Mouse (Mus musculus) thymus, postnatal 36 days (tissue): ENCODE results near the gene Prrg2.
"Not testable (repeated sequence)": the region's sequence is repeated elsewhere in the genome, so short reads cannot be mapped to it uniquely, and the experiment has no call there.

Source experiments
- DNase-seq, 2 experiments: peaks; one replicate each; pipeline ENCODE4 v3.0.0; 2022; ENCODE audit warnings: mixed read lengths in 2 of 2

Gene Prrg2

DNA sequence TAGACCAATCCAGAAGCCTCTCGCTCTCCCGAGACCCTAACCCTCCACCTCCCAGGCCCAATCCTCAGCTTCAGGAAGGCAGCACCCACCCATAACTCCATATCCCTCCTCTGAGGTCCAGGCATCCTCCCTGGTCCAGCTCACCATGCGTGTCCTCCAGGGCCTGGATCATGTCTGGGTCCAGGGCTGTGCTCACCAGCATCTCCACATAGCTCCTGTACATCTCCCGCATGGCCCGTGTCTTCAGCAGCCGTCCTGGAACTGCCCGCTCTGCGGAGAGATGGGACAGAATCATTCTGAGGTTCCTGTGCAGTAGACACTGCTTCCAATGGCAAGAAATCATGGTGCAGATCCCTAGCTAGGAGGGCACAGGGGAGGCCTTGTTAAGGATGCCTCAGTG lies 31.6 kb downstream of the Prrg2 start:
- DNase-seq = no peak

DNA sequence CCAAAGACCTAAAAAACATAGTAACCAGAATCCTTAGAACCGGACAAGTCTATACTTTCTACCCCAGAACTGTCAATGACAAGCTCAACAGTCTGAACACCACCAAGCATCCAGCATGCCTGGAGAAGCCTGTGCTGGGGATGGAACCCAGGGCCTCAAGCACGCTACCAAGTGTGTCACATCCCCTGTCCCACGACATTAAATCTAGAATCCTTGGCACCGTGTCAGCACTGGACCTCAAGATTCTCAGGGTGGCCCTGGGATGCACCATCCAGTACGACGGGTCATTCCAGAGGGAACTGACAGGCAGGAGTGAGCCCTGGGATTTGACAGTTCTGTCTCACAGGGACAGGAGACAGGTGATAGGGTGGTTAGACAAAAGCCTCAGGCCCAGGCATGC lies 32.5 kb downstream of the Prrg2 start:
- DNase-seq = no peak

DNA sequence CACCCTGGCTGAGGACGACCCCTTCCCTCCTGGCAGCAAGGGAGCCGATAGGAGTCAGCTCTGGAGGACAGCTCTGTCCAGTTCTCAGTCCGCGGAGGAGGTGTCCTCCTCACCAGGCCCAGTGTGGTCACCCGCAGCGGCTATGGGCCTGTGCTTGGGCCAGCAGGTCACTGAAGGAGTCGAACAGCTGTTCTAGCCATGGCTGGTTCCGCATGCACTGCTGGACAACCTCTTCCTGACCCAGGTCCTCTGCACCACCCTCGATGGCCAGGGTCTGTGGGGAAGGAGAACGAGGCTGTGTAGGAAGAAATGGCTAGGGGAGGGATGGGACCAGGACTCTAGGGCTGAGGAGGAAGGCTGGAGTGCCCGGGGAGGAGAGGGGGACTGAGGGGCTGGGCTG lies 34.1 kb downstream of the Prrg2 start:
- no peak for DNase-seq

DNA sequence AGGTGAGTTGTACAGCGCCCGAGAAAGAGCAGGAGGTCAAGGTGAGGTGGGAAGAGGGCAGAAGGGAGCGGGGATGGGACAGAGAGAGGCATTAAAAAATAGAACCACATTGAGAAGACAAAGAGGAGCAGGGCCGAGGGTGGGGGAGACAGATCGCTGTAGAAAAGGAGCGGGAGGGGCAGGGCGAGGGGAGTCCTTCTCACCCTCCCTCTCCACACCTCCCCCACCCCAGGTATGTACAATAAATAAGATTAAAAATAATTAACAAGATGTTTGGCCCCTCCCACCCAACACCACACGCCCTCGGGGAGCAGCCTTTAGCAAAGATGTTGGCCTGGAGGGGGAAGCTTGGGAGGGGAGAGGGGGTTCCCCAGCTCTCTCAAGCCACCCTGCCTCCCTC lies 34.7 kb downstream of the Prrg2 start:
- no peak for DNase-seq

DNA sequence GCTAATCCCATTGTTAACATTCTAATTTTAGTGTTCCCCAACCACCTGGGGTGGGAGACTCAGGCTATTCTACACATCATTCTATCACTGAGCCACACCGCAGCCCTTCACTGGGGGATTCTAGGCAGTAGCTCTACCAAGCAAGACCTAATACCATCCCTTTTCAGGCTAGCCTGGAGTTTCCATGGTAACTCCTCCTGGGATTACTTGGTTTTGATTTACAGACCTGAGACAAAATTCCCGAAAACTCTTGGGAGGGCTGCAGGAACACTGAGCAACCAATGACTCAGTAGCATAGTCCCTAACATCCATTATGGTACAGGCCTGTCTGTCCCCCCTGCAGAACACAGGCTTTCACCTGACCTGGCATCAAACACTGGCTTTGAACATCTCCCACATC lies 36.2 kb downstream of the Prrg2 start:
- no peak for DNase-seq

DNA sequence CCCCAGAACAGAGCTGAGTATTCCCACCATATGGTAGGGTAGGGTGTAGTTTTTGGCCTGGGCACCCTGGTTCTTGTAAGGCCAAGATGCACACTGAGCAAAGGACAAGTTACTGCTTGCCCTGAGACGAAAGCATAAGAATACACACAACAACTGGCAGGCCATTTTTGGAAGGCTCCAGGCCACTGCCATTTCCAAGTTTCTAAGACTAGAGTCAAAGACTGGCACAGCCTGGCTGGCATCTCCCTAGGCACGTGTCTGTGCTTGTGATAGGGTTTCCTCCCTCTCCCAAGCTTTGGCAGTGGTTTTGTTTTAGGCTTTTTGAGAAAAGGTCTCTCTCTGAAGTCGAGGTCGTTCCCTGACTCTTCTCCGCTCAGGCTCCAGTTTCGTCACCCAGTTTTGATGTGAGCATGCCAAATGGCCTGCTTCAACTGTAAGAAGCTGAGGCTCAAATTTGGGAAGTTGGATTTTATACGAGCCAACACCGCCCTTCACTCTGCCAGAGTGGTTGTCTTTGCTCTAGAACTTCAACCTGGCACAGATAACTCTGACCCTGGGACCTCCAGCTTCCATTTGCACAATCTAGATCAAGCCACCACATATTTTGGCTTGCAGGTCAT lies 36.8 kb downstream of the Prrg2 start:
- no peak for DNase-seq

DNA sequence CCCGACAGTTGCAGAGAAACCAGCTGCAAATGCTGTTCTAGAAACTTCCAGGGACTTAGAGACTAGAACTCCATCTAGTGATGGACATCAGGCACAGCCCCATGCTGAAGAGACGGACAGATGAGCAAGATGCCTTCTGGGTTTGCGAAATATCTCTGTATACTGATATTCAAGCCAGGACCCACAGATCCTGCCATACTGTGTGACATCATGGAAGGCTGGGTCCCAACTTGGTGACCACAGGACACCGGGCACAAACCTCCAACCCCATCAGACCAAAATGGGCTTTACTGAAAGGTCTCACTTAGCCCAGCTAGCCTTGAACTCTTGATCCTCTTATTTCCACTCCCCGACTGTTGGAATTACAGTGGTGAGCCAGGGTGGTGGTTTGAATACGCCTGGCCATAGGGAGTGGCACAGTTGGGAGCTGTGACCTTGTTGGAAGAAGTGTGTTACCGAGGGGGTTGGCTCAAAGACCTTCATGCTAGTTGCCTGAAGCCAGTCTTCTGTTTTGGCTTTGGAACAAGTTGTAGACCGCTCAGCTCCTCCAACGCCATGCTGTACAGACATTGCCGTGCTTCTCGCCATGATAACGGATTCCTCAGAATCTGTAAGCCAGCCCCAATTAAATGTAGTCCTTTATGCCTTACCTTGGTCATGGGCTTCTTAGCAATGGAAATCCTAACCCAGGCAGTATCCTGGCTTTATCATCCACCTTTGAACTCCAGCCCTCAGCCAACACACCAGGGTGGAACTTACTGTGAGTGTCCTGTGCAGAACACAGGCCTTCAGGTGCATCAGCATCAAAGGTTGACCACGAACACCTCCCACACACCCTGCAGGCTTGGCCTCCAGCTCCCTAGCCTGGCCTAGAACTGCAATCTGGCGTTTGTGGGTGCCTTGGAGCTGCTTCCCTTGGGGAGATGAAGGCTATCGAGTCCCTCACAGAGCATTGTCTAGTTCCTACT lies 37.9 kb downstream of the Prrg2 start:
- no peak for DNase-seq

DNA sequence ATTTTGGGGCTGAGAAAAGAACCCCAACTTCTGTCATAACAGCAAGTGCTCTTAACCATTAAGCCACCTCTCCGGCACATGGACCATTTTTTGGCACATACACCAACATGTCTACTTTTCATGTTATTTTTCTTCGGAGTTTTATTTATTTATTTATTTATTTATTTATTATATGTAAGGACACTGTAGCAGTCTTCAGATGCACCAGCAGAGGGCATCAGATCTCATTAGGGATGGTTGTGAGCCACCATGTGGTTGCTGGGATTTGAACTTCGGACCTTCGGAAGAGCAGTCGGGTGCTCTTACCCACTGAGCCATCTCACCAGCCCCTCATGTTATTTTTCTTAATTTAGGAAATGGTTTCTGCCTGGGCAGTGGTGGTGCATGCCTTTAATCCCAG lies 38.8 kb downstream of the Prrg2 start:
- not testable (repeated sequence) for DNase-seq

DNA sequence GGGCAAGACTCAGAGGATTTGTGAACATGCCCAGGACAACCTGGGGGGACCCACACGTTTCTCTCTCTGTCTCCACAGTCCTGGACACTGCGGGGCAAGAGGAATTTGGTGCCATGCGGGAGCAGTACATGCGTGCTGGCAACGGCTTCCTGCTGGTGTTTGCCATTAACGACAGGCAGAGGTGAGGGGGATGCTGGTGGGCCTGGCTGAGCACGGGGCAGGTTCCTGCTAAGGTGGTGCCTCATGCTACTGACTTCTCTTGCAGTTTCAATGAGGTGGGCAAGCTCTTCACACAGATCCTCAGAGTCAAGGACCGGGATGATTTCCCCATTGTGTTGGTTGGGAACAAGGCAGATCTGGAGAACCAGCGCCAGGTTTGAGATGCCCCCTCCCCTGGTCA lies 42.3 kb downstream of the Prrg2 start:
- no peak for DNase-seq

DNA sequence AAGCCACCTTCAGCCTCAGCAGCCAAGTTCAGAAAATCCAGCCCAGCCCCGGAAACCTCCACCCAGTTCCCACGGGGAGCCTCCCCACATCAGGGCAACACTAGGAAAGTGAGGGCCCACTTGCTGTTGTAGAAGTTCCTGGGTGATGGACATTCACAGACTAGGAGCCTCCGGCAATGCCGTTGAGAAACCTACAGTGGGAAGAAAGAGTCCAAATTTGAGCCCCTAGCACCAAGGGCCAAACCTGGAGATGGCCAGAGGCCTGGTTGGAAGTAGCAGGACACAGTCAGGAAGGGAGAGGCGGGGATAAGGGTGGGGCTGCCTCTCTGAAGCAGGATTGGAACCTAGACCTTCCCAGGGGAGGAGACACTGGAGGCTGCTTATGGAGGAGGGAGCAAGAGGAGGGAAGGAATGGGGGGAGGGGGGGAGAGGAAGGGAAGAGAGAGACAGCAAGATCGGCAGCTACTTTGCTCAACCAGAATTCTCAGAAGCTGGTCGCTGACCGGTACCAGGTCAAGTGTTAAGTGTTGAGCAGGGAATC lies 43.4 kb downstream of the Prrg2 start:
- no peak for DNase-seq

DNA sequence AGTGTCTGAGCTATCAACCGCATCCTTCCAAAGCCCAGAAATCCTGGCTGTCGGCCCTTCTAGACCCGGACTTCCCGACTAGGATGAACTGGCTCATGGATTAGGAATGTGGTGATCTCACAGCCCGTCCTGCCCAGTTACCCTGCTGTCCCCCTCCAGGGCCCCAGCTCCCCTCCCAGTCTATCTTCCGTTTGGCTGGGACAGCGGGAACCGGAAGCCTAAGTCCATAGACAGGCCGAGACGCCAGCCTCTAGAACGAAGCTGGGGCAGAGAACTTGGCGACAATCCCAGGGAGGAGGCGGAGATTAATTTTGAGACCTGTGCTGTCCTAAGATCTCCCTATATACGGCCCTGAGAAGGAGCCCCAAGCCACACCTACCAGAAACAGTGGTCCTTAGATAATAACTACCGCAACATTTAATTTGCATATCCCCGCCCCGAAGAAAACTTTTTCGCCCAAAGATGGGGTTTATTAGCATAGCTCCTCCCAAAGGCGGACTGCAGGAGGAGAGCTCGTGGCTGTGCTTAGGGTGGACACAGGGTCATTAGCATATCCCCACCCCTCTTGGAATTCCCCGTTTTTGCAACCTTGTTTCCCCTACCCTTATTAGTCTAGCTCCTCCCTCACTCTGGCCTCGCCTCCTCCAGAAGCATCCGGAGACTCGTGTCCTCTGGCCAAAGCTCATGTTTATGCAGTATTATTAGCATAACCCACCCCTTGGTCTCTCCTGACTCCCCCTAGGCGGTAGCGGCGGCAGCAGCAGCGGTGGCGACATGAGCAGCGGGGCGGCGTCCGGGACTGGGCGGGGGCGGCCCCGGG lies 45.0 kb downstream of the Prrg2 start, which contains the start of gene Rras:
TSS of gene Rras (plus strand) at position 720 of the 820 bp plus-strand sequence.
- DNase-seq = peak; percentile 76 to 84

DNA sequence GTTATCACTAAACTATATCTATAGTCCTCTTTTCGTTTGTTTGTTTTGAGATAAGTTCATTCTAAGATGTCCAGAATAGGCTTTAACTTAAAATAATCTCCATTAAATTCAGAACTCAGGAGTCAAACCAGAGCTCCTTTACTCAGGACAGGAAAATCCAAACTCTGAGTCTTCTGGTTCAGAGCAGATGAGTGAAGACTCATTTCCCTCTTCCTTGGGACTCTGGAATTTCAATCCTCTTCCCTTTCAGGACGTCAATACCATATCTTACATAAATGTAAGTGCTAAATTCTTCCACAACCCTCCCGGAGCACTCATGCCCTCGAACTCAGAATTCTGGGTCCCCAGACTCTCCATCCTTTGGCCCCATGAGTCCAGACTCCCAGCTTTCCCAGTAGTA lies 45.7 kb downstream of the Prrg2 start:
- no peak for DNase-seq

DNA sequence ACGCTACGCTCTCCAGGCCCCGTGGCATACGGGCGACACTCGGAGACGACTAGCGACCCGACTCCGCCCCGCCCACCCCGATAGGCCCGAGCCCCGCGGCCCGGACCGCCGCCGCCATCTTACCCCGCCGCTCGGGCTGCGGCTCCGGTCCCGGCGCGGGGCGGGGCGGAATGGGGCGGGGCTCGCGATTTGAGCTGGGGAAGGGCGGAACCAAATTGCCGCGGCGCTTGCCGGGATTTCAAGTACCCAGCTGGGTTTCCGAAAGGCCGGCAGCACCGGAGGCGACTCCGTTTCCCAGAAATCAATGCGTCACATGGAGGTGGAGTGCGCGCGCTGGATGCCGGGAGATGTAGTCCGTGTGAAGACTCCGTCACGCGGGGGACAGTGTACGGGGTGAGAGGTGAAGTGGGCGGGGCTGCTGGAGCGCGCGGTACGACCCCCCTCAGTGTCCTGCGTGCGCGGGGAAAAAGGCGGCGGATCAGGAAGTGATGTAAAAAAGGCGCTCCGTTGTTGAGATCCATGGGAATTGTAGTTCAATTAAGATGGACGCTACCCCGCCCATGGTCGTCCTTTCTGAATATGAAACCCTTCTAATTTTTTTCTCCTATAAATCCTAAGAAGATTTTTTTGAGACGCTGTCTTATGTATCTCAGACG lies 46.4 kb downstream of the Prrg2 start, which contains the start of gene Scaf1:
TSS of gene Scaf1 (minus strand) at position 407 of the 656 bp plus-strand sequence.
- peak; percentile 98 to 100 for DNase-seq

DNA sequence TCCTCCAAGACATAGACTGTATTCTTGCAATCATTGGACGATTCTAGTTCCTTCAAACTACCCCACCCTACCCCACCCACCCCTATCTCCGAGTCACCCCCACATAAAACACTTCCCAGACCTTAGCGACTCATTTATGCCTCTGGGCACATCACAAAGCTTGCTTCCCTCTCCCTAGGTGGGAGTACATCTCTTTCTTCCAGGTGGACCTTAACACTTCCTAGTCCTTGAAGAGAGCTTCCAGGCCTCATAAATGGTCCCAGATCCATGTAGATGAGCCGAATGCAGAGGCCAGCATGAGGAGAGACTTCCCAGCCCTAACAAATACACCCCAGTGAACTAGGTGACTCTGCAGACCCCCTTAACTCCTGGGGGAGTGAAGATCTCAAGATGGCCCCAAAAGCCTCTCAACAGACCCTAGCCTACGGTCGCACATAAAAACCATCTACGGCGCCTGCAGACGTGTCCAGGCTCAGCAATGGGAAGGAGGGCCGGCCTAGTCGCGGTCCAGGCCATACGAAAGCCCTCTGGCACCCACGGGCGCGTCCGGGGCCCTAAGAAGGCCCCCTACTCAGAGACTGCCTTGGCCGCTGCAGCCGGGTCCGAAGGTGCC lies 47.0 kb downstream of the Prrg2 start:
- no peak for DNase-seq

DNA sequence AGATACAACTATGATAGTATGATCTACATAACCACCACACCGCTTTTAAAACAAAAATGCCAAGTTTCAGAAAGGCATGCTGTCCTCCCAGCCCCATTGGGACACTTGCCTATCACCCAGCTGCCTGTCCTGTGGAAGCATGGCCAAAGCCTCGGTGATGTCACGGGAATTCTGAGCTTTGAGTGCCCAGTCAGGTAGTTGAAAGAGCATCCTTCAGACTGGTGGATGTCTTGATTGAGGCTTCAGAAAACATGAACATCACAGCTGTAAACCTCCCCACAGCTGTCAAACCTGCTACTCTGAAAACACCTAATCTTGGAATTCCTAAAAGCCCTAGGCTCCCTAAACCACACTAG lies 48.4 kb downstream of the Prrg2 start:
- no peak for DNase-seq

DNA sequence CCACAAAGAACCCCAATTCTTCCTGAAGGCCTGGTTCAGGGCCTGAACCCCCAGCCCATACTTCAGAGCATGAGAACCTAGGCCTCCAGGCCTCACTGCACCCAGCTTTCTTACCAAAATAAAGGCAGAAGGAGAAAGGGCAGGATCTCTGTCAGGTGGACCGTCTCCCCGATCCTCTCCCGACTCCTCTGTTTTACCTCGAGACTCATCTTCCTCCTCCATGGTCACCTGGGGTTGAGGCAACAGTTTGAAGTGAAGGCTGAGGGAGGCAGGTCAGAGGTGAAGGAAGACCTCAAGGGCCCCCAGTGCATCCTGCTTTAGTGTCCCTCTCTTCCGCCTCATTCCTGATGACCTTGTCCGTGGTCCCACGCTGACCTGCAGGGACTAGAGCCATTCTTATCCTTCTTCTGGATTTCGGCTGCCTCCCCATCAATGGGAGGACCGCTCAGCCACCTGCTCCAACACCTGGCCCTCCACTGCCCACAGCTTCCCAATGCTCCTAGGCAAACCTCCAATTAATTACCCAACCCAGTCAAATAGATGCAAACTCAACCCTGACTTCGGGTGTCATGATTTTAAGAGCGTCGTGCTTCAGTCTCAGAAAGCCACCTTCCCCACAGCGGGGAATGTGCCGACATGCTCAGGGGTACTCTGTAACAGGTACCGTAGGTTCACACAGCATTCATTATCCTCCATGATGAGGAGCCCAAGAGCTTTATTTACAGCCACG lies 48.9 kb downstream of the Prrg2 start:
- no peak for DNase-seq

DNA sequence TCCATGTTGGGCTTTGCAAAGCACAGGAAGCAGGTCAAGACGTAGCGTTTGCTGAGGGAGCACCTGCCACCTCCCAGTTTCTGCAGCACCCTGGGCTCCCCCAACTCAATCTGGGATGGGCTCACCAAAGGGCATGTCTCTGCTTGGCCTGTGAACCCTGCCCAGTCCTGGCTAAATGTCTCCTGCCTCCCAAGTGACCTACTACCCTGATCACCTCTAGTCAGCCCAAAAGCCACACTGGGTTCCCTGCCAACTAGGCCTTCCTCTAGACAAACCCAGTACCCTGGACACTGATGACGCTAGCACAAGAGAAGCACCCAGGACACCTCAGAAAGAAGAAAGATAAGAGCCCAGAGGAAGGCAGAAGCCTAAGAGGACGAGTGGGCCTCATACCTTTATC lies 49.7 kb downstream of the Prrg2 start:
- DNase-seq = no peak

DNA sequence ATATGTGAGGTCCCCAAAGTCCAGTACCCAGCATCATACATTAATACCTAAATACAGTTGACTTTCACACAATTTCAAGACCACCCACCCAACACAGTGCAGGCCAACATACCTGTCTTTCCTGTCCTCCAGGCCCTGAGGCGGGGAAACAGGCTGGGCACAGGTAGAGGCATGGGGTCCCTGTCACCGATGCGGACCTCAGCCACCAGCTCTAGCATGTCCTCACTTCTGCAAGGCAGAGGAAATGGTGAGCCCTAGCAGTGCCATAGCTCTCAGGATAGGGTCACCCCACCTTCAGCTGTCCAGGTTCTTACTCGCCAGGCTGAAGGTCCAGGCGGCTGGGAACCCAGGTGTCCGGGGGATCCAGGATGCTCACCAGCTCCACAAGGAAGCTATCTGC lies 50.5 kb downstream of the Prrg2 start:
- DNase-seq = no peak

DNA sequence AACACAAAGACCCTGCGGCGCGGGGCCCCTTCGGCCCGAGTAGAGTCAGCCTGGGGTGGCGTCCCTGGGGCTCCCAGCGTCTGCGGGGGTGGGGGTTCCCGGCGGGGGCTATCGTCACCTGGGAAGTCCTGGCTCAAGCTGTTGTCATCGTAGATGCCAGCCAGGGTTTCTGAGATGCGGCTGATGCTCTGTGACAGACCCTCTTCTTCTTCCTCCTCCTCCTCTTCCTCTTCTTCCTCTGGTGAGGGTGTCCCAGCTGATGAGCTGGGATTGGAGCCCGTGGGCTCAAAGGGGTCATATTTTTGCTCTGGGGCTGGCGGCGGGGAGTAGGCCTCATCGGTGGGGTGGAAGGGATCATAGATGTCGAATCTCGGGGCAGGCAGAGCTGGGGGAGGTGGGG lies 54.1 kb downstream of the Prrg2 start:
- DNase-seq = no peak

DNA sequence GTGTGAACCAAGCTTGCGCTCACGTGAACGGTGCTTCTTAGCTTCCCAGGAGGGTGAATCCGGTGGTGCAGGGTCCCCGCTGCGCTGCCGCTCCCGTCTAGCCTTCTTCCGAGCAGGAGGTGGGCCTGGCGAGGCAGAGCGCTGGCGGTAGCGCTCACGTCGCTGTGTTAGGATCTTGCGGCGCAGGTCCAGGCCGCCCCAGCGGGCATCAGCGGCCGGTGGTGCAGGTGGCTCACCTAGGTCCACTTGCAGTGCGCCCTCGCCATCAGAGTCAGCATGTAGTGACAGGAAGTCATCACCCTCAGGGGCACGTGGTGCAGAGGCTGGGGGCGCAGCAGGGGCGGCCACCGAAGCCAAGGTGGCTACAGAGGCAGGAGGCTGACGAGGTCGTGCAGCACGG lies 54.6 kb downstream of the Prrg2 start:
- DNase-seq = no peak

DNA sequence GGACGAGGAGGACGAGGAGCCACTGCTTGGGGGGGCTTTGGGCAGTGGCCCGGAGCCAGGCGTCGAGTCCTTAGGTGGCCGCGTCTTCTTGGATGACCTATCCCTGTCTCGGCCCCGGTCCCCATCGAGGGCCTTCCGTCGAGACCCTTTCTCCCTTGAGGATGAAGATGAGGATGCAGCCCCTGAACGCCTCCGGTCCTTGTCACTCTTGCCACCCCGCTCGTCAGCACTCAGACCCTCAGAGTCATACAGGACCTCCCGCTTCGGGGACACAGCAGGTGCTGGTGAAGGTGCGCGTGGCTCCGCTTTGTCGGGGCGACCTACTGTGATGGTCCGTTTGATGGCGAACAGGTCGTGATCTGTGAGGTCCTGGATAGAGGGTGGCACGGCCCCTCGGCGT lies 55.3 kb downstream of the Prrg2 start:
- no peak for DNase-seq
